Mouse (Mus musculus): ENCODE data around the gene Pgm2. TPM values are rescaled to one million over a fixed set of nuclear protein-coding genes. Genes with fewer than 3 reads are reported as not detected.

Gene Pgm2
- polyA plus RNA-seq, 1 experiment from 2014 or later: 30.8 TPM

DNA sequence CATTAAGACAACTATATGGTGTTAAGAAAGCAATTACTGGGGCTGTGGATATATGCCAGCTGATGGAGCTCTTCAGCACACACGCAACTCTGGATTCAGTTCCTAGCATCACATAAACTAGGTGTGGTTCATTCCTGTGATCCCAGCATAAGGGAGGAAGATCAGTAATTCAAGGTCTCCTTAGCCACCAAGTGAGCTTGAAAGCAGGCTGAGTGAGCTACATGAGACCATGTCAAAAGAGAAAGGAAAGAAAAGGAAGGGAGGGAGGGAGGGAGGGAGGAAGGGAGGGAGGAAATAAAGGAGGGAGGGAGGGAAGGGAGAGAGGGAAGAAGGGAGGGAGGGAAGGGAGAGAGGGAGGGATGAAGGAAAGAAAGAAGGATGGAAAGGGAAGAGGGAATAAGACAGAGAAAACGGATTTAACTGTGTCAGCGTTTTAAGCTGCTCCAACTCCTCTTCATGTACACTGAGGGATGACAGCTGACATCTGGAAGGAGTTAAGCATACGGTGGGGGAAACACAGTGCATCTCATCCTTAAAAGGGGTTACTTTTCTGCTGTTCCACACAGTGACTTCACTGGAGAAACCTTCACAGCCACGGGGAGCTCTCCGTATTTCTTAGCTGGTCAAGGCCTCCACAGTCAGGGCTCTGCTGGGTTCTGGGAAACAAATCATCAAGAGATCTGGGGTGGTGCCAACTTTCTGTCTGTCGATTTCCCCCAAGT lies 13.8 kb upstream of the Pgm2 start:
- H3K9ac ChIP-seq: no peak overlapping the region
- WGBS: 72% methylated on average over 7 of the region's 7 CpGs
- H3K9me3 ChIP-seq (replicated peaks): no peaks in the 10 kb centered on the region
- H3K27ac ChIP-seq: no peak overlapping the region; the same call in 1 of the 2 replicates
- no peaks in the 10 kb centered on the region for H3K27me3 ChIP-seq
- H3K4me3 ChIP-seq: no peak overlapping the region
- H3K36me3 ChIP-seq (ENCODE audit: poor library complexity, severe bottlenecking): no peaks in the 10 kb centered on the region
- H3K4me1 ChIP-seq: no peaks in the 10 kb centered on the region; the same call in 1 of the 2 replicates
- peak; percentile 53; the same call in 1 of the 2 replicates for ATAC-seq
- H3K4me2 ChIP-seq: no peak overlapping the region

DNA sequence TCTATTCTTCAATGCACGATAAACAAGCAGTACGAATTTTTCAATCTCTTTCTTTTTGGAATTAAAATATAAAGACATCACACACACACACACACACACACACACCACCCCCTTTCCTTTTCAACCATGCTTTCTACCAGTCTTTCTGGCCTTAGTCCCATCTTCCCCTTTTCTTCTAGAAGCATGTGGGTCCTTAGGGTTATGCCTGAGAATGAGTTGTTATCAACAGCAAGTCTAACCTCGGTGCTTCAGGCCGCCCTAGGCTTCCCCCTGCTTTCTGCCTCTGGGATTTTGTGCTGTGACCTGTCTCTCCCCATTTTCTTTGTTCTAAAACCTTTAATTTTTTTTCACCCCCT lies 13.3 kb upstream of the Pgm2 start:
- H3K27ac ChIP-seq: no peak overlapping the region
- H3K9ac ChIP-seq: no peak overlapping the region
- H3K36me3 ChIP-seq (ENCODE audit: poor library complexity, severe bottlenecking): no peaks in the 10 kb centered on the region
- H3K4me2 ChIP-seq: no peak overlapping the region
- 75% methylated on average over 4 of the region's 4 CpGs for WGBS
- H3K9me3 ChIP-seq (replicated peaks): no peaks in the 10 kb centered on the region
- H3K27me3 ChIP-seq: no peaks in the 10 kb centered on the region
- no peak overlapping the region for H3K4me3 ChIP-seq
- no peaks in the 10 kb centered on the region; the same call in 1 of the 2 replicates for H3K4me1 ChIP-seq
- peak; percentile 8; the same call in 1 of the 2 replicates for ATAC-seq

DNA sequence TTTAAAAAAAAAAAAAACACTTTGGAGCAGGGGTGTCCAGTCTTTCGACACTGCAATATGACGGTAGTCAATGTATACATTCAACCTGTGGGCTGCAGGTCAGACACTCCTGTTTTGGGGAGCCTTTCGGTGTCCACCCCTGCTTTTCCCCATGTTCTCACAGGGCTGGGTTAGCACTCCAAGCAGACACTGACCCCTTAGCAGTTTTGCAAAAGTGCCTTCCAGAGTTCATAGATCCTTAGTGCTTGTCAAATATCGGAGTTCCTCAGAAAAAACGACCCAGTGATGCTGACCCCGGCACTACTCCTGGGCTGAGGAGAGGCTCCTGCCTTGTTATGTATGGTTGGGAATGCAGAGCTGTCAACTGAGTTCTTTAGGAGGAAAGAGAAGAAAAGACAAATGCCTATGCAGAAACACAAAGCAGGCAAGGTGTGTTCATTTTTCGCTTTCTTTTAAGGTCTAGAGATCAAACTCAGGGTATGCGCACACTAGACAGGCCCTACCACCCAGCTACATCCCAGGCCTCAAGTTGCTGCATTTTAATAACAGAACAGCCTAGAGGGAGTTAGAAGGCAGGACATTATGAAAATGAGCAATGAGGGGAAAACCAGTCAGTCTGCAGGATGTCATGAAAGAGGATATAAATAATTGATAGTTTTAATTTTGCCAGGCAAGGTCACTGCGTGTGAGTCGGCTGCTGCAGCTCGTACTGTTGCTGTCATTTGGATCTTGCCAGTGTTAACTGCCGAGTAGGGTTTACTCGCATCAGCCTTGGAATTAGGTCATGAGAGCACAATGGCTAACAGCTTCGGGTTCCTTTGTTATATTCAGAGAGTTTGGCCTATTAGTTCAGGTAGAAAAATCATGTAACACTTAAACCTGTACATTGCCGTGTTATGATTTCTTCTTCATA lies 9.0 kb upstream of the Pgm2 start:
- no peaks in the 10 kb centered on the region for H3K36me3 ChIP-seq (ENCODE audit: poor library complexity, severe bottlenecking)
- no peak overlapping the region for H3K27ac ChIP-seq
- no peak overlapping the region for H3K4me3 ChIP-seq
- no peaks in the 10 kb centered on the region; the same call in 1 of the 2 replicates for H3K4me1 ChIP-seq
- WGBS: 79% methylated on average over 15 of the region's 15 CpGs
- H3K9me3 ChIP-seq (replicated peaks): no peaks in the 10 kb centered on the region
- no peak overlapping the region for H3K9ac ChIP-seq
- H3K4me2 ChIP-seq: no peak overlapping the region
- ATAC-seq: no peak
- no peaks in the 10 kb centered on the region for H3K27me3 ChIP-seq

DNA sequence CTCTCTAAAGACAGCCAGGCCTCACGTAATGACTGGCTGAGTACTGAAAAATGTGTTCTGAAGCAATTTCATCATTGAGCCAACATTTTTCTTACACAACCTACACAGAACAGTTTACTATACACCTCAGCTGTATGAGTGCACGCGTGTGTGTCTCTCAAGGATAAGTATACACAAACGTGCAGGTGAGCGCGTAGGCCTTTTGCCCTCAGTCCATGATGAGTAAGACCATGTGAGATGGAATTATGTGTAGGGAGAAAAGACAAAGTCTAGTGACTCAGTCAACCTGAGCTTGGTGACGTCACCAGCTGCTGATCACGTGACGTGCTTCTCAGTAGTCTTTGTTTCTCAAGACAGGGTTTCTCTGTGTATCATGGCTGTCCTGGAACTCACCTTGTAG lies 7.3 kb upstream of the Pgm2 start:
- no peaks in the 10 kb centered on the region for H3K9me3 ChIP-seq (replicated peaks)
- no peaks in the 10 kb centered on the region for H3K27me3 ChIP-seq
- 97% methylated on average over 9 of the region's 9 CpGs for WGBS
- H3K4me2 ChIP-seq: no peak overlapping the region
- no peaks in the 10 kb centered on the region for H3K36me3 ChIP-seq (ENCODE audit: poor library complexity, severe bottlenecking)
- no peak for ATAC-seq
- no peak overlapping the region for H3K27ac ChIP-seq
- H3K4me3 ChIP-seq: no peak overlapping the region
- no peak overlapping the region for H3K9ac ChIP-seq
- no peaks in the 10 kb centered on the region for H3K4me1 ChIP-seq

DNA sequence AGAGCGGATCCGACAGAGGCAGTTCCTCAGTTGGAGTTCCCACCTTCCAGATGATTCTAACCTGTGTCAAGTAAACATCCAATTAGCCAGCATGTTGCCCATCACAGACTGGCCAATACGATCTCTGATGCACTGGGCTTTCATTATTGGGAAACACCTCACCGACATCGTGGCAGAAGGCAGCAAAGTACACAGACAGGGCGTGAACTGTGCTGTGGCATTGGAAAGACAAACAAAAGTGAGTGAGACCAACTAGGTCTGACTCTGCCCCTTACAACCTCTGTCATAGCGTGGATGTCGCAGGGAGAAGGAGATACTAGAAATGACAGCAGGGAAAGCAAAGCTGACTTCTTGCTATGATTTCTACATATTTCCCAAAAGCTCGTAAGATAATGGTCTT lies 4.0 kb upstream of the Pgm2 start:
- H3K9ac ChIP-seq: no peak overlapping the region
- H3K9me3 ChIP-seq (replicated peaks): no peaks in the 10 kb centered on the region
- ATAC-seq: no peak

DNA sequence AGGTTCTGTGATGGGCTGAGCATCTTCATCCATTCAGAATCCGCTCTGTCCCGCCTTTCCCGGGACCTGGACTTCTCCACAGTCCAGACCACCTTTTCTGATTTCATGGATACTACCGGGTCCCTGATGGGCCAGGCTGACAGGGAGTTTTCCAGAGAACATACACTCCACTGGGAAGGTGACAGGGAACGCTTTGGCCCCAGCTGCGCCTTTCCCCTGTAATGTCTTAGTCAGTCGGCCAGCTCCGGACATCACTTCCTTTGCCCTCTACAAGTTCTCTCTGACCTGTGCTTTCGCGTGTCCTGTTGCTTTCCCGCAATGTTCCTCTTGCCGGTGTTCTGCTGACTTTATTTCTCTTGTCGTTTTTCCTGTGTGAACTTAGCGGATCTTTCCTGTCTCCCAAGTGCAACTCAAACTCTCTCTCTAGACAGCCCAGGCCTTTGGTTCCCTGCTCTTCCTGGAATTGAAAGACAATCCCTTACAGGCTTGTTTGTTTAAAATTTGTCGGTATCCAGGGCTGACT lies 660 bp downstream of the Pgm2 start:
- 0 out of 2 replicates have a peak overlapping the region, but pooled peaks have one; percentile 68 for H3K27ac ChIP-seq
- H3K4me3 ChIP-seq: peak overlapping the region; percentile 70
- peaks cover 6% of the 10 kb centered on the region for H3K36me3 ChIP-seq (ENCODE audit: poor library complexity, severe bottlenecking)
- WGBS: 4% methylated on average over 15 of the region's 15 CpGs
- ATAC-seq: no peak
- H3K9ac ChIP-seq: peak overlapping the region; percentile 81
- peaks cover 19% of the 10 kb centered on the region; the same call in 1 of the 2 replicates for H3K4me1 ChIP-seq
- no peaks in the 10 kb centered on the region for H3K27me3 ChIP-seq
- peak overlapping the region; percentile 81 for H3K4me2 ChIP-seq
- no peaks in the 10 kb centered on the region for H3K9me3 ChIP-seq (replicated peaks)

More for the DNA sequence above, 4.0 kb upstream of the Pgm2 start:
- WGBS: 87% methylated on average over 9 of the region's 9 CpGs
- Histone ChIP-seq H3K27me3 (no peaks in the 10 kb centered on the region), H3K4me2 (no peak overlapping the region), H3K36me3 (ENCODE audit: poor library complexity, severe bottlenecking) (no peaks in the 10 kb centered on the region), H3K27ac (no peak overlapping the region), H3K4me3 (no peak overlapping the region), H3K4me1 (peaks cover 5% of the 10 kb centered on the region; the same call in 1 of the 2 replicates)

DNA sequence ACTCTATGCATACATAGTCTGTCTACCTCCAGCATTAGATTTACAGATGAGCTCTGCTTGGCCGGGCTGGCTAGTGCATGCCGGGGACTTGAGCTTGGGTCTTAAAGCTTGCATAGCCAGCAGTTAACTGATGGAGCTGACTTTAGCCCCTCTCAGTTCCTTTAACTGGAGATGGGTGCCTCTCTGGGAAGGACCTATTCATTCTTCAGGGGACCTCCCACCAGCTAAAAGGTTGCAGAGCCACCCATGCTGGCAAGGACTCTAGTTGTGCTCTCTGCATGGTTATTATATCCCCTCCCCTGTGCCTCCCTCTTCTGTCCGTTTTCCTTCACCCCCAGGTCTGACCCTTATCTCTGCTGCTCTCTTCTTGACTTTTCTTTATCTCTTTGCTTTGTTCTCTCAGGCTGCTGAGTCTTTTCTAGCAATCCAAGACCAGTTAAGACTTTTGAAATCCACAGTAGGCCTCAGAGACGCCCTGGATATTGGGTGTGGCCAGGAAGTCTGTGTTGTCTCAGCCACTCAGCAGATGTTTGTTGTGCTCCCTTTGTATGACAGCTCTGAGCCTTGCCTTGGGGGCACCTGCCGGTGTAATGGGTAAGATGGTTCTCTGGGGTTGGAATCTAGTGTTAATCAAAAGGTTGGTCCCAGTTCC lies 2.7 kb downstream of the Pgm2 start:
- Histone ChIP-seq H3K4me1 (peaks cover 19% of the 10 kb centered on the region; the same call in 1 of the 2 replicates), H3K27ac (no peak overlapping the region), H3K27me3 (no peaks in the 10 kb centered on the region), H3K4me2 (no peak overlapping the region), H3K9me3 (replicated peaks) (no peaks in the 10 kb centered on the region), H3K9ac (no peak overlapping the region), H3K36me3 (ENCODE audit: poor library complexity, severe bottlenecking) (peaks cover 11% of the 10 kb centered on the region), H3K4me3 (no peak overlapping the region)
- no peak for ATAC-seq
- 87% methylated on average over 5 of the region's 5 CpGs for whole genome bisulfite sequencing

- Histone ChIP-seq H3K9me3 (replicated peaks) (no peaks in the 10 kb centered on the region), H3K27me3 (no peaks in the 10 kb centered on the region), H3K36me3 (ENCODE audit: poor library complexity, severe bottlenecking) (peaks cover 53% of the 10 kb centered on the region), H3K4me2 (no peak overlapping the region), H3K27ac (no peak overlapping the region), H3K9ac (no peak overlapping the region), H3K4me1 (no peaks in the 10 kb centered on the region), H3K4me3 (no peak overlapping the region)
- 89% methylated on average over 9 of the region's 9 CpGs for WGBS
- ATAC-seq: no peak
Observed at GRCm38 (mm10) chr5:64101993-64102716, 9.4 kb downstream of the Pgm2 start.

GRCm38 (mm10) chr5:64102717-64103075 lies 9.9 kb downstream of the Pgm2 start:
- Histone ChIP-seq H3K9me3 (replicated peaks) (no peaks in the 10 kb centered on the region), H3K4me3 (no peak overlapping the region), H3K4me1 (no peaks in the 10 kb centered on the region), H3K36me3 (ENCODE audit: poor library complexity, severe bottlenecking) (peaks cover 58% of the 10 kb centered on the region), H3K27ac (no peak overlapping the region), H3K4me2 (no peak overlapping the region), H3K27me3 (no peaks in the 10 kb centered on the region), H3K9ac (no peak overlapping the region)
- no peak for ATAC-seq
- WGBS: 78% methylated on average over 7 of the region's 7 CpGs

GRCm38 (mm10) chr5:64107596-64108289 lies 15.0 kb downstream of the Pgm2 start:
- 89% methylated on average over 11 of the region's 11 CpGs for WGBS
- H3K4me3 ChIP-seq: no peak overlapping the region
- H3K36me3 ChIP-seq (ENCODE audit: poor library complexity, severe bottlenecking): peaks cover 76% of the 10 kb centered on the region

GRCm38 (mm10) chr5:64109217-64109616 lies 16.5 kb downstream of the Pgm2 start:
- ATAC-seq: peak; percentile 61; the same call in 1 of the 2 replicates
- H3K4me1 ChIP-seq: no peaks in the 10 kb centered on the region
- no peak overlapping the region for H3K9ac ChIP-seq
- WGBS: 53% methylated on average over 3 of the region's 3 CpGs
- H3K27me3 ChIP-seq: no peaks in the 10 kb centered on the region
- no peaks in the 10 kb centered on the region for H3K9me3 ChIP-seq (replicated peaks)
- H3K4me3 ChIP-seq: no peak overlapping the region
- no peak overlapping the region for H3K4me2 ChIP-seq
- H3K36me3 ChIP-seq (ENCODE audit: poor library complexity, severe bottlenecking): peaks cover 79% of the 10 kb centered on the region
- H3K27ac ChIP-seq: no peak overlapping the region

More at GRCm38 (mm10) chr5:64107596-64108289, 15.0 kb downstream of the Pgm2 start:
- ATAC-seq: no peak
- Histone ChIP-seq H3K9me3 (replicated peaks) (no peaks in the 10 kb centered on the region), H3K4me1 (no peaks in the 10 kb centered on the region), H3K27me3 (no peaks in the 10 kb centered on the region), H3K9ac (no peak overlapping the region), H3K4me2 (no peak overlapping the region), H3K27ac (no peak overlapping the region)
